Mouse (Mus musculus) lung, postnatal 0 days (tissue): ENCODE data around the gene Ankrd33b. TPM values are rescaled to one million over a fixed set of nuclear protein-coding genes. Genes with fewer than 3 reads are reported as not detected.
A peak's percentile ranks its signal among the peaks of the same experiment; 100 is the strongest.

Experiments
- ATAC-seq: fragments of 200-750 bp; cut with Nextera tagmentation; 2 replicates; pipeline ENCODE4 v1.8.0; 2017; ENCODE audit warnings: moderate library complexity
- DNase-seq: peaks from one replicate; pipeline ENCODE4 v3.0.0-alpha.2; 2016; ENCODE audit warnings: low spot score
- H3K27ac ChIP-seq: fragments of 300-500 bp; sonication (generic); 2 replicates; pipeline ENCODE4 v1.5.1; 2014; ENCODE audit warnings: antibody characterized with exemption, mild to moderate bottlenecking, low read length, mixed read lengths
- H3K27me3 ChIP-seq: fragments of 300-500 bp; sonication (generic); replicated peaks from 2 replicates; pipeline ENCODE4 v1.6.1; 2014; ENCODE audit warnings: low read length, mixed read lengths; ENCODE audit not compliant: insufficient read depth
- H3K36me3 ChIP-seq: fragments of 300-500 bp; sonication (generic); 2 replicates; pipeline ENCODE4 v1.6.1; 2014; ENCODE audit warnings: low read length, mixed read lengths; ENCODE audit not compliant: insufficient read depth
- H3K4me1 ChIP-seq: fragments of 300-500 bp; sonication (generic); 2 replicates; pipeline ENCODE4 v1.6.1; 2014; ENCODE audit warnings: antibody characterized with exemption, low read depth, low read length, mixed read lengths; ENCODE audit not compliant: insufficient read depth
- H3K4me2 ChIP-seq: fragments of 300-500 bp; sonication (generic); replicated peaks from 2 replicates; pipeline ENCODE4 v1.6.1; 2014; ENCODE audit warnings: low read depth, mild to moderate bottlenecking, low read length, moderate library complexity, mixed read lengths
- H3K4me3 ChIP-seq: fragments of 300-500 bp; sonication (generic); 2 replicates; pipeline ENCODE4 v1.5.1; 2014; ENCODE audit warnings: low read depth, low read length
- H3K9ac ChIP-seq: fragments of 300-500 bp; sonication (generic); replicated peaks from 2 replicates; pipeline ENCODE4 v1.6.1; 2014; ENCODE audit warnings: low read depth, mild to moderate bottlenecking
- H3K9me3 ChIP-seq: fragments of 300-500 bp; sonication (generic); 2 replicates; pipeline ENCODE4 v1.6.1; 2016; ENCODE audit warnings: low read length, mixed read lengths
- CTCF ChIP-seq: IDR thresholded peaks from 2 replicates; pipeline ENCODE4 v1.5.1; 2016; ENCODE audit warnings: antibody characterized with exemption, mild to moderate bottlenecking
- EP300 ChIP-seq: IDR thresholded peaks from 2 replicates; pipeline ENCODE4 v1.6.1; 2016; ENCODE audit warnings: antibody characterized with exemption, mild to moderate bottlenecking, control low read depth
- WGBS: fragments of 180-500 bp; shearing (Covaris S2); extraction: QIAGEN DNeasy Blood & Tissue Kit; methylation state at CpG from one replicate; pipeline ENCODE4 v1.1.7; 2014; 5-methylcytosine and 5-hydroxymethylcytosine counted together
- polyA plus RNA-seq: library from polyadenylated mRNA; unstranded; fragments of >200 nt; fragmentation: Nextera tagmentation; extraction: Ambion mirVana; gene quantifications from 2 replicates; pipeline ENCODE4 v1.2.1, GENCODE M21; 2015

The Ankrd33b gene
- polyA plus RNA-seq, 1 experiment from 2014 or later: 19.8 TPM

DNA sequence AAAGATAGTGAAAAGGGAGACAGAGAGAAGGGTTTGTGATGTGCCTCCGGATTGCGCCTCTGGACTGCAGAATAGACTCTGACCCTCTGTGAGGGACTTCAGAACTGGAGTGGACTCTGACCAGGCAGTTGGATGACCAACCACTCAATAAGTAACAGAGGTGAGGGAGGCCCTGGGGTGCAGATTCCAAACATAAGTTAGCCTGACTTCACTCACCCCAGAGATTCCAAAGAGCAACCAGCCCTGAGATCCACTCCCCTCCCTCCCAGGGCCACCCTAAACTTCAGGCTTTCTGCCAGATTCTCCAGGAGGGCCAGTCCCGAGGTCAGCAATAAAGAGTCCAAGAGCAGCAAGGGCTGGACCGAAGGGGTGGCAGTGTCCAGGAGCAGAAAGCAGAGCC is 40.0 kb upstream of the Ankrd33b start:
- no peak for TF ChIP-seq CTCF
- no peak for TF ChIP-seq EP300
- Histone ChIP-seq H3K27me3 (no peaks in the 10 kb centered on the region), H3K4me2 (no peak overlapping the region), H3K4me3 (no peak overlapping the region), H3K9me3 (no peaks in the 10 kb centered on the region), H3K9ac (no peak overlapping the region), H3K4me1 (no peaks in the 10 kb centered on the region), H3K27ac (no peak overlapping the region), H3K36me3 (no peaks in the 10 kb centered on the region)
- ATAC-seq: no peak
- DNase-seq: no peak
- 47% methylated on average over 4 of the region's 4 CpGs for WGBS

GRCm38 (mm10) chr15:31406881-31407280 is 39.4 kb upstream of the Ankrd33b start:
- no peaks in the 10 kb centered on the region for H3K9me3 ChIP-seq
- H3K9ac ChIP-seq: no peak overlapping the region
- ATAC-seq (no peak), DNase-seq (no peak)
- H3K27ac ChIP-seq: no peak overlapping the region
- no peak overlapping the region for H3K4me3 ChIP-seq
- 64% methylated on average over 5 of the region's 5 CpGs for WGBS
- no peaks in the 10 kb centered on the region for H3K4me1 ChIP-seq
- no peaks in the 10 kb centered on the region for H3K36me3 ChIP-seq
- TF ChIP-seq EP300: no peak
- TF ChIP-seq CTCF: no peak
- H3K27me3 ChIP-seq: no peaks in the 10 kb centered on the region
- no peak overlapping the region for H3K4me2 ChIP-seq

DNA sequence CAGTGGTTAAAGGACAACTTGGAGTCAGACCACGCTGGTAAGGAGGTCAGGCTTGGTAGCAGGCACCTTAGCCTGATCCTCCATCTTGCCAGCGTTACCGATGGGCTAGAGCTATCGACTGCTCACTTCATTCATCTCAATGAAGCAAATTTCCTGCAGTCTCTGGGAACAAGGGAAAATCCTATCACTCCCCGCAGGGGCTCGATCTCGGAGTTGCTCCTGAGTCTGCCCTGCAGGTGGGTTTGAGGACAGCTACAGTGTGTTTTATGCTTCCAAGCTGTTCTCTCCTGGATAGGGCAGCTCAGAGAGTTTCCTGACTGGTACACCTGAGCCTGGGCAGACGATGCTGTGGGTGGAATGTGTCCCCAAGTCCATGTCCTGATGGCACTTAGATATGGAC is 36.8 kb upstream of the Ankrd33b start:
- WGBS: 83% methylated on average over 8 of the region's 8 CpGs
- Histone ChIP-seq H3K27me3 (no peaks in the 10 kb centered on the region), H3K4me1 (no peaks in the 10 kb centered on the region), H3K4me2 (no peak overlapping the region), H3K36me3 (no peaks in the 10 kb centered on the region), H3K4me3 (no peak overlapping the region), H3K27ac (no peak overlapping the region), H3K9me3 (no peaks in the 10 kb centered on the region), H3K9ac (no peak overlapping the region)
- DNase-seq: no peak
- TF ChIP-seq EP300: no peak
- TF ChIP-seq CTCF: no peak
- no peak for ATAC-seq

DNA sequence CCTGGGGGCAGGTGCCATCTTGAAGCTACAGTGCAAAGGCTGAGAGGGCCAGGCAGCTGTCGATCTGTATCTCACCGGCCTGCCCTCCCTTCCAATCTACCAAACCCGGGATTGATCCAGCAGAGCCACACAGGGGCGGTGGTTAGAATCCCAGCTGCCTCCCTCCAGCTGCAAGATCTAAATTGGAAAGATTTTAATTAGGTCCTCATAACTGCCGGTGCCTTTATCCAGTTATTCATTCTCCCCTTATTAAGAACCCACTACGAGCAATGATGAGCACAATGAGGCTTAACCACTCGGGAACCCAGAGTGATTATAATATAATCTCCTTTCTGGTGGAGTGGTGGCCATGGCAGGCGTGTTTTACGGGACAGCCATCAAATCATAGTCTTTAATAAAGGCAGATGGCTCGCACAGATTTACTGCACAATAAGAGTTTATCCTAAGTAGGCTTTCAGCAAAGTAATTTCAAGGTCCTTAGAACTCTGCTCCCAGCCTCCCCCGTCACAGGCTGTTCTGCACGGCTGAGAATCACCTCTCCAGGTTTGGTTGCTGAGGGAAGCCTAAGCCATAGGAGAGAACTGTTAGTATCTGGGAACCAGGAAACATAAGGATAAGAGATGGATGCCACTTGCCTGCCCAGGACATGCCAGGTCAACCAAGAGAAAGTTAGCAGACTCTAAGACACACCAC is 34.8 kb upstream of the Ankrd33b start:
- ATAC-seq: no peak
- H3K4me1 ChIP-seq: no peaks in the 10 kb centered on the region
- no peaks in the 10 kb centered on the region for H3K27me3 ChIP-seq
- no peak overlapping the region for H3K4me3 ChIP-seq
- 87% methylated on average over 12 of the region's 12 CpGs for WGBS
- H3K9ac ChIP-seq: no peak overlapping the region
- H3K9me3 ChIP-seq: no peaks in the 10 kb centered on the region
- H3K27ac ChIP-seq: no peak overlapping the region
- no peak for DNase-seq
- H3K36me3 ChIP-seq: no peaks in the 10 kb centered on the region
- TF ChIP-seq CTCF: no peak
- TF ChIP-seq EP300: no peak
- no peak overlapping the region for H3K4me2 ChIP-seq

GRCm38 (mm10) chr15:31400974-31401373 is 33.4 kb upstream of the Ankrd33b start:
- H3K27ac ChIP-seq: no peak overlapping the region
- WGBS: 30% methylated on average over 3 of the region's 3 CpGs
- H3K9me3 ChIP-seq: no peaks in the 10 kb centered on the region
- no peaks in the 10 kb centered on the region for H3K4me1 ChIP-seq
- no peak overlapping the region for H3K4me3 ChIP-seq
- ATAC-seq (peak; percentile 75), DNase-seq (peak; percentile 65)
- H3K27me3 ChIP-seq: no peaks in the 10 kb centered on the region
- TF ChIP-seq EP300: no peak
- no peak for TF ChIP-seq CTCF
- no peak overlapping the region for H3K9ac ChIP-seq
- no peak overlapping the region for H3K4me2 ChIP-seq
- no peaks in the 10 kb centered on the region for H3K36me3 ChIP-seq

- H3K9ac ChIP-seq: no peak overlapping the region
- H3K9me3 ChIP-seq: no peaks in the 10 kb centered on the region
- no peak overlapping the region for H3K4me3 ChIP-seq
- H3K27ac ChIP-seq: no peak overlapping the region
- H3K36me3 ChIP-seq: no peaks in the 10 kb centered on the region
- no peaks in the 10 kb centered on the region for H3K4me1 ChIP-seq
- H3K4me2 ChIP-seq: no peak overlapping the region
- no peak for TF ChIP-seq EP300
- TF ChIP-seq CTCF: no peak
- WGBS: 91% methylated on average over 13 of the region's 13 CpGs
- ATAC-seq: no peak
- no peaks in the 10 kb centered on the region for H3K27me3 ChIP-seq
- DNase-seq: no peak
These were observed 31.2 kb upstream of the Ankrd33b start for GRCm38 (mm10) chr15:31398769-31399168.

DNA sequence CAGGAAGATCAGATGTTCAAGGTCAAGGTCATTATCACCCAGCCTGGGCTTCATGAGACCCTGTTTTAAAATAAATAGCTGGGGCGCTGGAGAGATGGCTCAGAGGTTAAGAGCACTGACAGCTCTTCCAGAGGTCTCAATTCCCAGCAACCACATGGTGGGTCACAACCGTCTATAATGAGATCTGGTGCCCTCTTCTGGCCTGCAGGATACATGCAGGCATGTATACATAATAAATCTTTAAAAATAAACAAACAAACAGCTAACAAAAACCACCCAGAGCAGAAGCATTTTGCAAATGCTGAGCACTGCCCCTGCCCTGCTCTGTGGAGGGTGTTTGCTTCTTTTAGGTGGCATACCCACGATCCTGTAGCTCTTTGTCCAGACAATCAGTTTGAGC is 29.9 kb upstream of the Ankrd33b start:
- Histone ChIP-seq H3K9me3 (no peaks in the 10 kb centered on the region), H3K9ac (no peak overlapping the region), H3K4me3 (no peak overlapping the region), H3K27me3 (no peaks in the 10 kb centered on the region), H3K36me3 (no peaks in the 10 kb centered on the region), H3K4me1 (no peaks in the 10 kb centered on the region), H3K27ac (no peak overlapping the region), H3K4me2 (no peak overlapping the region)
- DNase-seq (no peak), ATAC-seq (no peak)
- TF ChIP-seq CTCF (no peak), EP300 (no peak)
- WGBS: 76% methylated on average over 3 of the region's 3 CpGs
